Mouse (Mus musculus): Measurements from ENCODE around the gene Jpt1.

DNA sequence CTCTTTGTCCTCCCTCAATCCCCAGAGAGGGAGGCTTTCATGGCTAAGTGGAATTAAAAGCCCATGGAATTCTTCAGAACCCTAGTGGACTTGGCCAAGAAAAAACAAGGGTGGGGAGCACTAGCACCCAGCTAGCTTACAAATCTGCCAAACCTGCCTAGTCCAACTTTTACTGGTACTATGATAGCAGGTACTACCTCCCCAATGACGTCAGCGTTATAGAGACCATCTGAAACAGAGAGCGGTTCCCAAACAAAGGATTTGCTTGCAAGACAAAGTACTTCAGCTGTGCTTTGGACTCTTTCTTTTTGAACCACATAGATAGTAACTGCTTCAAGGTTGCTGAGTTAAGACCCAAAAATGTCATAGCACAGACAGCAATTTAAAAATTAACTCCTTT is 2.2 kb downstream of the Jpt1 start:
- TF ChIP-seq CTCF (IDR thresholded peaks at IDR 0.05; ENCODE audit: low read depth) (no peak), EP300 (optimal IDR thresholded peaks at IDR 0.05) (no peak)

Data from stomach, postnatal 0 days (tissue).